In the genomic region with DNA sequence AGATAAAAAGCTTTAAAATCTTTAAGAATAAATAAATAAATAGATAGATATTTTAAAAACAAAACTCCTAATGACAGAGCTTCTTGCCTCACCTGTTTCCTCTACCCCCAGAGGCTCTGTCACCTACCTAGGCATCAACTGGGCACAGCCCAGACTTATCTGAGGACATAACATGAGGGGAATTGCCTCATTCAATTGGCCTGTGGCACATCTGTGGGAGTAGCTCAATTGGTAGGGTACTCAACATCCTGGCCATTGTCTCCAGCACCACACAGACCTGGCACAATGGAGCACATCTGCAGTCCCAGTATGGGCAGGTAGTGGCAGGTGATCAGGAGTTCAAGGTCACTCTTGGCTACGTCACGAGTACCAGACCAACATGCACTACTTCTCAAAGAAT, we compare ENCODE assay signal across 20 mouse cellular contexts.
"Had no signal": no experiment of that assay in that cellular context is flagged by ENCODE, and none has a peak within 500 bp of the region (broad histone marks: within the 10 kb centered on the region; RNA-seq: fewer than 3 reads in every experiment).

No protein-coding gene starts in this region.

- H3K4me3 ChIP-seq: layer of hippocampus, adult 2 months; limb, embryonic 10.5 days; limb, embryonic 13.5 days; liver, embryonic 15.5 days; midbrain, embryonic 10.5 days; midbrain, embryonic 13.5 days; myocyte; neural tube, embryonic 13.5 days had no signal

- ATAC-seq: midbrain, embryonic 13.5 days; midbrain, embryonic 16.5 days had no signal

- H3K27ac ChIP-seq: kidney, postnatal 0 days; layer of hippocampus, adult 2 months; limb, embryonic 10.5 days; limb, embryonic 13.5 days; liver, embryonic 15.5 days; midbrain, embryonic 10.5 days; midbrain, embryonic 13.5 days; neural tube, embryonic 13.5 days had no signal

- H3K9ac ChIP-seq: limb, embryonic 13.5 days; liver, embryonic 15.5 days; midbrain, embryonic 13.5 days; neural tube, embryonic 13.5 days had no signal

- DNase-seq: kidney, adult 2 months; kidney, postnatal 25 days; layer of hippocampus, adult 9-11 months; liver; lung, adult 2 months; lung, postnatal 14 days; lung, postnatal 4 days; retina, postnatal 1 day; right cerebral cortex, postnatal 25 days; thymus, postnatal 36 days had no signal

- H3K4me2 ChIP-seq: limb, embryonic 13.5 days; midbrain, embryonic 13.5 days; neural tube, embryonic 13.5 days had no signal

- H3K27me3 ChIP-seq: liver, embryonic 15.5 days had no signal

- H3K9me3 ChIP-seq: limb, embryonic 10.5 days; limb, embryonic 13.5 days; liver, embryonic 15.5 days; midbrain, embryonic 13.5 days; neural tube, embryonic 13.5 days had no signal

- H3K36me3 ChIP-seq: limb, embryonic 10.5 days; limb, embryonic 13.5 days; liver, embryonic 15.5 days; midbrain, embryonic 10.5 days; midbrain, embryonic 13.5 days; neural tube, embryonic 13.5 days had no signal
